Mouse (Mus musculus): ENCODE data around the gene Gm42517.

The Gm42517 gene

DNA sequence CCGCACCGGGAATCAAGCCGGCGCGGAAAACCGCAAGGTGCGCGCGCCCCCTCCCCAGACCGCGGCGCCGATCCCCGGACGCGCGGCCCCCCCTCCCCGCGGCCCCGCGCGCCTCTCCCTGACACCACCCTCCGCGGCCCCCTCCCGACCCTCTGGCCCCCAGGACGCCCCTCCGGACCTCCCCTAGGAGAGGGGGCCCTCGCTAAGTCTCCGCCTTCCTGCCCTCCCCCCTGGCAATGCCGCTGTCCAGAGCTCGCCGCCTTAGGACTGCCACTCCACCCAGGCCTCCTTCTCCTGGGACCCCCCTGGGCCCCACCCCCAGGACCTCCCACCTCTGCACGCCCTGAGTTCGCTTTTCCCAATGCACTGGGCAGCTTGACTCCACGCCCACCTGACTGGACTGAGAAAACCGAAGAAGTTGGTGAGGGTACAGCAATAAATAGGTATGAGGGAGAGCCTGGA lies at the start of gene Gm42517:
Gene Gm42517, minus strand, starts transcription at position 52 of the 462 bp plus-strand sequence.
- no peak for DNase-seq (ENCODE audit: low spot score)

DNA sequence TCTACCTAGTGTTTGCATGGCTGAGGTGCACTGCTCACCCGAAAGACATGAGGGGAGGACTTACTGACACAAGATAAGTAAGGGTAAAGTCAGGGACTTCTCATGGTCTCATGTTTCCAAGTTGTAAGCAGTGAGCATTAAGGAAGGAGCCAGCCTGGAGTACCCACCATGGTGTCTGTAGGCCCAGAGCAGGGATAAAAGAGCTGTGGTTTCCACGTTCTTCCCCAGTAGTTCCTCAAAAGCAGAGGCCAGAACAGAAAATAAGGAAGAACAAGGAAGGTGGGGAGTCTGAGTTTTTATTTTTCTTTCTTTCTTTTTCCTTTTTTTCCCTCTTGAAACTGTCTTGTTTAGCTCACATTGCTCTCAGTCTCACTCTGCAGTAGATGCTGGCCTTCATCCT lies 47.0 kb upstream of the Gm42517 start:
- no peak for DNase-seq (ENCODE audit: low spot score)

DNA sequence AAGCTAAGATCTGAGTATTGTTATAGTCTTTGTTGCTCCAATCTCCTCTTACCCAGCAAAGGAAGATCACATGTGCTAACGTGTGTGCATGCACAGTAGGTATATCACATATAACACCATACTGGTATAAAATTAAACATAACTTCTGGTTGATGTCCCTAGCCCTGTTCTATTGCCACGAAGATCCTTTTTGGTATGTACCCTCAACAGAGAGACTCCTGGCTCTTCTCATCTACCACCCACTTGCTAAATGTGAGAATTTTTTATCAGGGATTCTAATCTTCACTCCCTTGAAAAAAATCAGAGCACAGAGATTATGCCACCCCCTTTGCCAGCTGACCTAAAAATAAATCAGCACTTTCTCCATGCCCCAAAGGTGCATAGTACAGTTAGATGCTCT lies 39.3 kb upstream of the Gm42517 start:
- DNase-seq (ENCODE audit: low spot score): peak; percentile 31

DNA sequence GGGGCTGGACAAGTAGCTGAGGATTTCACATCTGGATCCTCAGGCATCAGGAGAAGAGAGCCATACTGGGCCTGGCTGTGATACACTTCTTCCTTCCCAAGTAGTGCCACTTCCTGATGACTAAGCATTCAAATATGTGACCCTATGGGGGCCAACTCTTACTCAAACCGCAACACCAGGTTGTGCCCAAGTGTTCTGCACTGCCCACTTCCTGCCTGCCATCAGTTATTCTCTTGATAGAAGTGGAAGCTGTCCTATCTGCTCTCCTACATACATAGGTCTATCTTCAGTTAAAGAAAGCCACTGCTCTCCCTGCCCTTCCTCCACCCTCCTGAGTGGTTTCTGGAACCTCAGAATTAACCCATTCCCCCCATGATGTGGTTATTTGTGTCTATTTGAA lies 37.7 kb upstream of the Gm42517 start:
- no peak for DNase-seq (ENCODE audit: low spot score)

DNA sequence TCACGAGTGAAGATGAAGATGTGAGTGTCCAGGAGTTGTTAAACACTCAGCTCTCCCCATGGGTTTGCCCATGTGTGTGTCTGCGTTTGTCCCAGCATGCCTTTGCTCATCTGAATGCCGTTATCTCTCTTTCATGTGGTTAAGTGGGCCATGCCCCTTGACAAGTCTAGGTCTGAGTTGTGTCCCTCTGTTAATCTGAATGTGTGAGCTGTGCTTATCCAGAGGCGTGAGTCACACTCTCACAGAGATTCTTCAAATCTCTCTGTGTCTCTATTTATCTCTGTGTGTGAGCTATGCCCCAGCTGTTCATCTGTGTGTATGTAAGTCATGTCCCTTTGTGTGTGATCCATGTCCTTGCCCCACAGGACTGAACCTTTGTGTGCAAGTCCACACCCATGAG lies 35.7 kb upstream of the Gm42517 start:
- DNase-seq (ENCODE audit: low spot score): no peak

DNA sequence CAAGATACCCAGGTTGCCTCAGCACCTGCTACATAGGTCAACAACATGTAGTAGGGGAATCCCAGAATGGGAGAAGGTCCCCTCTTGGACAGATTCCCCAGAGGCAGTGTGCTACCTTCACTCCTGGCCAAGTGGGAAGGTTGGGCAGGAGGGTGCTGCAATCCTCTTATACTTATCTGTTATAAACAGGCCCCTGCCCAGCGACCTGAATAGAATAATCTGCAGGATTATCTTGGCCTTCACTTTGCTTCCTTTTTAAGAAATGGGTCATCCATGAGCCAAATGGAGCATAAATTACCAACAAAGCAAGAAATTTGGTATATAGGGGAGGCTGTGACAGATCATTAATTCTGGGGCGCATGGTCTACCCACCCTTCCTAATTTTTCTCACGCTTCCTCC lies 22.0 kb upstream of the Gm42517 start:
- no peak for DNase-seq (ENCODE audit: low spot score)

DNA sequence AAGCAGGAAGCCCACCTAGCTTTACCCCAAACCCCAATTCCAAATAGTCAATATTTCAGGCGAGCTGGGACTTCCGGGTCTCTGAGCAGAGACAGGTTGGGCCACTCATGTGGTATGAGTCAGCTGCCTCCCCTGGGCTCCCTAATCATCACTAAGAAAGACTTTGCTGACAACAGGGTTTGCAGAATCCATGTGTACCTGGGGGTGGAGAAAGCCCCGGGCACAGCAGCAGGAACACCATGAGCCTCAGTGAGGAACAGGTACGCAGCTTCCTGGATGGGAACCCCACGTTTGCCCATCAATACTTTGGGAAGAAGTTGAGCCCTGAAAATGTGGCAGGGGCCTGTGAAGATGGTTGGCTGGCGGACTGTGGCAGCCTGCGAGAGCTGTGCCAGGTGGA lies 20.5 kb upstream of the Gm42517 start, which contains the start of gene Pde6b:
Gene Pde6b, plus strand, starts transcription at position 191 of the 400 bp plus-strand sequence.
- DNase-seq (ENCODE audit: low spot score): no peak

DNA sequence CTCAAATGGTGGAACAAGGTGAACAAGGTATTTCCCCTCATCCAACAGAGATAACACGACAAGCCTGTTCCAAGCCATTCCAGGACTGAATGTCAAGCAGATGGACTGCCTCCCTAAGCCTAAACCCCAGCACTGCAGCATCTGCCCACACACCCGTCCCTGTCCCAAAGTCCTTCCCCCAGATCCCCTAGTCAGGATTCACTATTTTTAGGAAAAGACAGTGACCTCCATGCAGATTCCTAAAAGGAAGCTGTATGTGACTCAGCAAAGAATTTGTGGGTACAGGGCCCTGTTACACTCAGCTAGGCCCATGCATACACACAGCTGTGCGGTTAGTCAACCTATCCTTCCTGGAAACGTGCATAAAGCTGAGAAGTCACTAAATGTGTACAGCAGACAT lies 18.7 kb upstream of the Gm42517 start:
- DNase-seq (ENCODE audit: low spot score): no peak

DNA sequence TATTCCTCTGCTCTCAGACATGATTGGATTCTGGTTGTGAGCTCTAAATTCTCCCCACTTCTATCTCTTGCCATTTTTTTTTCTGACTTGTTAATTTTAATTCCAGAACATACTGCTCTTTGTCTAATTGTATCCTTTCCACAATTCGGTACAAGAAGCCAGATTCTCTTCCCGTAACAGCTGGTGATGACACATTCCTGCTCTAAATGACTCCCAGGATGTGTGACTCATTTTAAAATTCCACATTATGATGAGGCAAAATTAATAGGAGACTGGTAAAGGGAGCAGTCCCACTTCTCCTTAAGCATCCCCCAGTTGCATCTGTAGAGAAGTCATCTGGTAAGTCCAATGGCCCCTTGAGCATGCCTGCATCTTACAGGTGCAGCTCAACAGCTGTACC lies 17.9 kb upstream of the Gm42517 start:
- DNase-seq (ENCODE audit: low spot score): no peak

DNA sequence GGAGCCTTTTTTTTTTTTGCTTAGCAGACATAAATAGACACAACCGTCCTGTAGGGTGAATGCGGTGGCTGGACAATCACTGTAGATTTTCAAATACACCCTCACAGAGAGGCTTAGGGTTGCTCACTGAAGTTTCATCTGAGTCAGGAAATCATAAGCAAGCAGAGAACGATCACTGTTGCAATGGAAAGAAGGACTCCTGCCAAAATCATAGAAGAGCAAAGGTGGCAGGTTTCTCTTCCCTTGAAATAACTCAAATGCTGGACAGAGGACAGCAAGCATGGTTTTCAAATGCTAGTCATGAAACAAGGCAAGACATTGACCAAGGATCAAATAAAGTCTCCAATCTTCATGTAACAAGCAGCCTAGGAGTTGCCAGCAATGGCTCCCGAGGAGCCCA lies 10.6 kb upstream of the Gm42517 start:
- DNase-seq (ENCODE audit: low spot score): no peak

DNA sequence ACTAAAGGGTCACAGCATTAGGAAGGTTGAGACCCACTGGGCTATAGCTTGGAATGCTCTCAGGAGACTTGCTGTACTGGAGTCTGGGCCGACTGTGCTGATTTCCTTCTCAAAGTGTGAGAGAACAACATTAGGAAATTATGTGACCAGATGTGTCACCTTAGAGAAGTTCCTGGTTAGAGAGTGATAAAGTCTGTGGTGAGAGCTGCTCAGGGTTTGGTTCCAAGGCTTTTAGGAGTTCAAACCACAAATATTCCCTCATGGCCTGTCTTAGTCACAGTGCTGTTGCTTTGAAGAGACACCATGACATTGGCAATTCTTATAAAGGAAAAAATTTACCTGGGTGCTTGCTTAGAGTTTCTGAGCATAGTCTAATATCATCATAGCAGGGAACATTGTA lies 8.3 kb upstream of the Gm42517 start:
- DNase-seq (ENCODE audit: low spot score): no peak

DNA sequence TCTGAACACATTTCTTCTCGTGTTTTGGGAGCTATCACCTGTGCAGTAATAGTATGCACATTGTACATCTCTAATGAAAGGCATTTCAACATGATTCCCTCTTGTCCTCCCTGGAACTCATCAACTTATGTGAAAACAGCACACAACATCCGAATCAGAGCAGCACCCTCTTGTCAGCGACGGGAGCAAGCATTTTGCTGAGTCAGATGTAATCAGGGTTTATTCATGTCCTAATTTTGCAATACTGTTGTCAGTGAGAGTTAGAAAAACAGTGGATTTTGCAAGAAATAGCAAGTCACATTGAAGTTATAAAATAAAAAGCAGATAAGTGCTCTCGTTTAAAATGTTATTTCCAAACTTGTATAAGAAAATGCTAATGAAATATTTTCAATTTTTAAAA lies 6.4 kb upstream of the Gm42517 start:
- no peak for DNase-seq (ENCODE audit: low spot score)

DNA sequence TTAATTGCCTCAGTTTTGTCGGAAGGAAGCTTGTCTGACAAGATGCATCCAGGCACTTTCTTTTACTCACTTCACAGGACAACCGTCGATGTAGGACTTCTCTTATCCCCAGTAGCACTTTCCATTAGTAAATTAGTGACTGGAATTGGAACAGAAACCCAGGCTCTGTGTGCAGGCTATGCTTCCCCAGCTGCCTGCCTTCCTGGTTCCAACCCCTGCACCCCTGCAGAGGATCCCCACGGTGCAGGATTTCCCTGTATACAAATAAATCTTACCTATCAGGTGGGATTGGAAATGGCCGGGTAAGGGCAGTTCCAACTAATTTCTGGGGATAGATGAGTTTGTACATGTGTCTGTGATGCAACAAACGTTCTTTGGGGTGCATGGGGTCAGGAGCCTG lies 2.2 kb upstream of the Gm42517 start:
- no peak for DNase-seq (ENCODE audit: low spot score)

DNA sequence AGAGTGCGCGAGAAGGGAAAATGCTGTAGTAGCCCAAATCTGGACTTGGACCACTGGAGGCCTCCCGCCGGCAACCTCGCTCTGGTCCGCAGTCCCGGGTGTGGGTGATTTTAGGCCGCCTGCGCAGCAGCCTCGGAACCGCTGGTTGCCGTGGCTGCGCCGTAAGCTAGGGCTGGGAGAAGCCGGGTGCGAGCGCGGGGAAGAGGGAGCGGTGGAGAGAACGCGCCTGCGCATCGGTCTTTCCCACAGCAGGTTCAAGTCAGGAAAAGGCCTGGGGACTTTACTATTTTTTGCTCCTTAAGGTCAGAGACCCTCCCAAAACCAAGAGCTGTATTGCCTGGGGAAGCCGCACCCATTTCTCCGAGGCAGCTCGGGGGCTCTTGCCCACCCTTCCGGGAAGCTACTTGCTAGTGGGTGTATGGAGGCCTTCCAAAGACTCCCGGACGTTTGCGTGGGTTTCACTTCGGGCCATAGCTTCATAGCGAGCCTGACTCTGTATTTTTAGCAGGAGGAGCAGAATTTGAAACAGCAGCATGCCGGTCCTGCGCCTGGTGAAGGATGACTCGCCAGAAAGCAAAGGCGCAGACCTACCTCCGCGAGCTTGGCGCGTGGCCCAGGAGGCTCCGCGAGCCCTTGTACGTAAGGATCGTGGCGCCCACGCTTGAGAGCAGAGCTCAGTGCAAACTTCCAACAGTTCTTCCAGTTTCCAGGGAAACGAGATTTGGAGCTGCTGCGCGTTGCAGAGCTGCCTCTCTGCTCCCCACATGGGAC lies 1.3 kb upstream of the Gm42517 start:
- peak; percentile 85 for DNase-seq (ENCODE audit: low spot score)

DNA sequence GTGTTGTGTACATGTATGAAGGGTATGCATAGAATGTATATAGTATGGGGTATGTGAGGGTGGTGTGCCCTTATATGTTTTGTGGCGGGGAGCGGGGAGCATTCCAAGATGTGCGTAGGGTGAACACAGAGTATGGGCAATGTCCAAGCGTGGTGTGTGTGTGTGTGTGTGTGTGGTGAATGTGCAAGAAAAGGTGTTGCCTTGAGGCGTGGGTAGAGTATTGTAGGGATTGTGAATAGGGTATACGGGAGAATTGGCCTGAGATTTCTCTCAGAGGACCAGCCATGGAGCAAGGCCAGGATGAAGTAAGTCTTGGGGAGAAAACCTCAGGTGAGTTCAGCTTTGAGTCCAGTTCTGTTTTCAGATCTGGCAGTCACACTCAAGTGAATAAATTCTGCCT lies 724 bp upstream of the Gm42517 start:
- DNase-seq (ENCODE audit: low spot score): no peak

DNA sequence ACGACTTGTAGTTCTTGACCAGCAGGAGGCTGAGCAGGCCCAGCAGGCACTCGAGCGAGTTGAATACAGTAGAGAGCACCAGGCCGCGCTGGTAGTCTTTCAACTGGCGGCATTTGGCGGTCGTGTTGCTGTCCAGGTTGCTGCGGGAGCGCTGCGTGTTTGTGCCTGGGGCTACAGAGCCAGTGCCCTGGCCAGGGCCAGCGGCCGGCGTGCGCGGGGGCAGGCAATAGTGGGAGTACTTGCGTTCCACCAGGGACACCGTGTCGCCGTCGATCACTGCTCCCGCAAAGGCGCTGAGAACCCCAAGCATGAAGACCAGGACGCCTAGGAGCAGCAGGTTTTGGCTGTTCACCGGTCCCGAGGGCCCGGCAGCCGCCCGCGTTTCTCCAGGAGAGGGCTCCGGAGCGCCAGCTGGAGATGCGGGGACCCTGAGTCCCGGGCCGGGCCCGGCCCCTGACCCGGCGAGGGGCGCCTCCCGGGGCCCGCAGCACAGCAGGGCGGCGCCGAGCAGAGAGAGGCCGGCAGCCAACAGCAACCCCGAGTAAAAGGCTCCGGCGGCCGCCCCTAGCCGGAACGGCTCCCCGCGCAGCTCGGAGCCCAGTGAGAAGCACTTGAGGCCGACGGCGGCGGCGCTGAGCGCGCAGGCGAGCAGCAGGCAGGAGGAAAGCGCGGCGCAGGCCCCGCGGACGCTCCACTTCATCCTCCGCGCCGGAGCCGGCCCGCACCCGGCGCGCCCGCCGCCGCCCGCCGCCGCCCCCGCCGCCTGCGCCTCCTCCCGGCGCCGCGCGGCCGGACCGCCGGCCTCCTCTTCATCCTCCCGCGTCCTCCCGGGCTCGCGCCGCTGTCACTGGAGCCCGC lies 509 bp downstream of the Gm42517 start:
- DNase-seq (ENCODE audit: low spot score): no peak

DNA sequence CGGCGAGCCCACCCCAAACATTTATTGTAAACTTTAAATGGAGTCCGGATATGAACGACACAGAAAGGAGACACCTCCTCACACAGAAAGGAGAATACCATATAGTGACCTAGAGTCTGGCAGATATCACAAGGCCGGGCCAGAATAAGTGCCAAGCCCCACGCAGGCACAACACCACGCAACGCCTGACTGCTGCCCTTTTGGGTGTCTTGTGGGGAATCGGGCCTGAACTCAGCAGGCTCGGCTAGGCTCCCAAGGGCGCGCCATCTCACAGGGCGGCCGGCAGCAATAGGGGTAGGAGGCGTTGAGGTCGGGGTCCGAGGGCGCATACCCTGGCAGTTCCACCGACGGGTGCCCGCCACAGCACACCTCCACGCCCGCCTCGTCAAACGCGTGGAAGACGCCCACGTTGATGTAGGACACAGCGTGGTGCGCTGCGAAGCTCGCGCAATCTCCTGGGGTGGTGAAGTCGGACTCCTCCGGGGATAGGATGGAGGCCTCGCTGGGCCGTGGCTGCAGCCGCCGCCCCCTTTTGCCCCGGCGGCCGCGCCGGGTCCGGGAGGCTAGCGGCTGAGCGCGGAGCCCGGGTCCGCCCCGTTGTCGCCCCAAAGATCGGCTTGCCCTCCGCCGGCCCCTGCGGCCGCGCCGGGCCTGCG lies 1.3 kb downstream of the Gm42517 start:
- DNase-seq (ENCODE audit: low spot score): no peak

DNA sequence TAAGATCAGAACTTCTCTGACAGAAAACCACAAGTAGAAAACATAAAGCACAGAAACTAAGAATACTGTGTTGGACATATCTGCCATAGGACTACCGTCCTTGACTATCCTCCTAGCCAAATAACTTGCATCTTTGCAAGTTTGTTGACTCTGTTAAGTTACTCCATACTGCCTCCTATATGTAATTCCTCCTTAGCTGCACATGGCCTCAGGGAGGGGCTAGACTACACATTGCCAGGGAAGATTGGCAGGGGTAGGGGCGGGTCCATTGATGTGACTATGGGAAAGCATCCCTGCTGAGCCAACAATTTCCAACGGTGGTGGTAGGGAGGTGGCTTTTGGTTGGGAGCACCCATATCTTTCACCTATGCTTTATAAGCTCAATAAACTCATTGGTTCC lies 5.4 kb downstream of the Gm42517 start:
- no peak for DNase-seq (ENCODE audit: low spot score)

DNA sequence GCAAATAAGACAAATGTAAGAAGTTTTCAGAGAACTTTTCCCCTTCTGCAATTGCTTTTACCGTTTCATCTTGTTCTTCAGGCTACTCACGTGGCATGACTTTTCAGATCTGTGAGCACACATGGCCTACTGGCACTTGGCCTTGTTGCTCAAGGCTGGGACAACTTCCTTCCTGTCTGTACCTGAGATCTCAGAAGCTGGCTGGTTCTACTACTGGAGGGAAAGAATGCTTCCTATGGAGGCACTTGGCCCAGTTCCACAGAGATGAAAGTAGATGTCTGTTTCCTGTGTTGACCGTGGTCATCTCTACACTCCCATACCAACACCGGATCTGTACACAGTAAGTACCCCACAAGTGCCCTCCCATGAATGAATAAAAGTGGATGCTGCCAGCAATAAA lies 7.5 kb downstream of the Gm42517 start:
- no peak for DNase-seq (ENCODE audit: low spot score)

DNA sequence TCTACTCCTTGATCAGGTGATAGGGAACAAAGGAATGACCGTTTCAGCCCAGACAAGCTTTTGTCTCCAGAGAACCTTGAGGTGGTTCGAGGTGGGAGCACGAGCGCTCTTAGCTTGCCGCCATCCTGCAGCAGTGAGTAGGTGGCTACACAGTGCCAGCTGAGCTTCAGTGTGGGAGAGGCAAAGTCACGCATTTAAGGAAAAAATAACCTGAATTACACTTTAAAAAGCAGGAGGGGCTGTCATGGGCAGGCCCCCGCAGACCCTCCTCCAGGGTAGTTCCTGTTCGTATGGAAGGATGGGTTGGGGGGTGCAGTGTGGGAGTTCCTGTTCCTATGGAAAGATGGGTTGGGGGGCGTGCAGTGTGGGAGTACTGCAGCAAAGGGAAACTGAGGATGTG lies 8.2 kb downstream of the Gm42517 start:
- DNase-seq (ENCODE audit: low spot score): peak; percentile 41

DNA sequence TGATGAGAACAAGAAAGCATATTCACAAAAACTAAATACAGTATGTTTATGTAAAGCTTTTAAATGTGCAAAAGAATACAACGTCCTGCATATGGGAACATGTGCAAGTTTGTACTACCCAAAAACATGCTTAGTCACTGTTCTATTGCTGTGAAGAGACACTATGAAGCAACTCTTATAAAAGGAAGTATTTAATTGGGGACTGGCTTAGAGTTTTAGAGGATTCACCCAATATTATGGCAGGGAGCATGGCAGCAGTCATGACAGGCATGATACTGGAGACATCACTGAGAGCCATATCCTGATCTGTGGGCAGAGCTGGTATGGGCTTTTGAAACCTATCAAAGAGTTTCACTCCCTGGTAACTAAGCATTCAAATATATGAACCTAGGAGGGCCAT lies 9.9 kb downstream of the Gm42517 start:
- DNase-seq (ENCODE audit: low spot score): no peak

DNA sequence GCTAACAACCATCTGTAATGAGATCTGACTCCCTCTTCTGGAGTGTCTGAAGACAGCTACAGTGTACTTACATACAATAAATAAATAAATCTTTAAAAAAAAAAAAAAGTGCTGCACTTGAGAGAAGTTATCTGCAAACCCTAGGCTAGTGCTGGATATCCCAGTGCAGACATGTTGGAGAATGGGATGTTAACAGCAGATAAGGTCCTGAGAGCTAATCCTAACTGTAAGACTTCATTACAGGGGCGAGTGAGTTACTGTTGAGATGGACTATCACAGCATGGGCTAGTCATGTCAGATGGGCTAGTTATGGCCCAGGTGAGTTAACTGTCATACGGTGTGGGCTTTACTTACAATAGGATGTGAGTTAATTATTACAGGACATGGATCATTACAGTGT lies 13.7 kb downstream of the Gm42517 start:
- DNase-seq (ENCODE audit: low spot score): no peak

Data from left cerebral cortex, adult 11 months (tissue).